Mouse (Mus musculus) adrenal gland, adult 8-10 months (tissue): Measurements from ENCODE around the gene Hlf. TPM values are rescaled to one million over a fixed set of nuclear protein-coding genes. Genes with fewer than 3 reads are reported as not detected.

Experiments used
- DNase-seq: peaks from one replicate; pipeline ENCODE4 v3.0.0; 2022
- total RNA-seq, 4 experiments: library from RNA; stranded (reverse); gene quantifications; 2 replicates each; pipeline ENCODE4 v1.2.4; 2022

Gene Hlf
- total RNA-seq, 4 experiments from 2014 or later: 15.5 to 22.7 (median 18.1) TPM

- no peak for DNase-seq
These were observed 19.9 kb downstream of the Hlf start for GRCm38 (mm10) chr11:90370789-90371291.

DNA sequence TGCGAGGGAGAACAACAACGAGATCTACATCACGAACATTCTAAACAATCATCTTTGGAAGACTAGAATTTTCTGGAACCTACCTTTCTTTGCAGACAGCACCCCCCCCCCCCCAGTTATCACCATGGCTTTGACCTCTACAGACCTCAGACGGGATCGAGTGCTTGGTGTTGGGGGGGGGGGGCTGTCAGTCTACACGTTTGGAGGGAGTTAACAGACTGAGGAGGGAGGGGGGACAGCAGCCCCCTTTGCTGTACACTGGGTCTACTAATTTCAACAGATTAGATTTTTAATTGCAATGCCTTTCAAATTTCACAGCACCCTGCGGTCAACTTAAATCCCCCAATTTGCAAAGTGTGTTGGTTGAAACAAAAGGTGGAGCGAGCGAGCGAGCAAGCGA is 20.3 kb downstream of the Hlf start:
- DNase-seq: no peak

GRCm38 (mm10) chr11:90369605-90370004 is 21.1 kb downstream of the Hlf start:
- peak; percentile 85 for DNase-seq

GRCm38 (mm10) chr11:90369115-90369514 is 21.6 kb downstream of the Hlf start:
- no peak for DNase-seq

GRCm38 (mm10) chr11:90367894-90368860 is 22.5 kb downstream of the Hlf start:
- DNase-seq: no peak

- no peak for DNase-seq
These were observed 25.8 kb downstream of the Hlf start for GRCm38 (mm10) chr11:90364865-90365264.

GRCm38 (mm10) chr11:90363821-90364497 is 26.7 kb downstream of the Hlf start:
- DNase-seq: peak; percentile 53

DNA sequence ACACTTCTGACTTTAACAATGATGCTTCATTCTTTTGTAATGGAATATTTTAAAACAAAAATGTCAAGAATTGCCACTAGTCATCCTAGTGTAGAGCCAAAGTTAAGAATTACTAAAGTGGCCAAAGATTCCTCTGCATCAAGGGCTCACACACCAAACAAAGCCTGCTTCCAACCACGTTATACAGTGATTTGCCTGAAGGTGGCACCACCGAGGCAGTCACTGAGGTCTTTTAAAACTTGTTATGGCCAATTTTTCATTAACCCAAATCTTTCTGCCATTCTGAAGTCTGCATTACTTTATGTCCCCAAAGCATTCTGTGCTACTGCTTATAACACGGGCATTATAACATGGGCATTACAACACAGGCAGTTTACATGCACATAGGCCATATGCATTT is 27.3 kb downstream of the Hlf start:
- no peak for DNase-seq

DNA sequence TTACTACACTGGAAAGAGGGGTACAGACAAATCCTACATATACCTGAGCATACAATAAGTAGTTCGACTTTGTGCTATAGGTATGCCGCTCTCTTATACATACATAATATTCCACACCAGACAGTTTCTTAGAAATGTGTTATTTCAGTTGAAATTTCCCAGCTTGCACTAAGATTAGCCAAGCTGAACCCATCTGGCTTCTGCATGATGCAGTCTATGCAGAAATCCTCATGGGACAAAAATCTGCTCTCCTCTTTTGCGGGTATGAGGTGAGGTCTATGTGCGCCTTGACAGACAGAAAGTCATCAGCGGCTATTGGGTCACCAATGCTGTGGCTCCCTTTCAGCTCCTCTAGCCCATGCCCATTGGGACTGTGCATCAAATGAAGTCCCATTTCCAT is 30.2 kb downstream of the Hlf start:
- no peak for DNase-seq

DNA sequence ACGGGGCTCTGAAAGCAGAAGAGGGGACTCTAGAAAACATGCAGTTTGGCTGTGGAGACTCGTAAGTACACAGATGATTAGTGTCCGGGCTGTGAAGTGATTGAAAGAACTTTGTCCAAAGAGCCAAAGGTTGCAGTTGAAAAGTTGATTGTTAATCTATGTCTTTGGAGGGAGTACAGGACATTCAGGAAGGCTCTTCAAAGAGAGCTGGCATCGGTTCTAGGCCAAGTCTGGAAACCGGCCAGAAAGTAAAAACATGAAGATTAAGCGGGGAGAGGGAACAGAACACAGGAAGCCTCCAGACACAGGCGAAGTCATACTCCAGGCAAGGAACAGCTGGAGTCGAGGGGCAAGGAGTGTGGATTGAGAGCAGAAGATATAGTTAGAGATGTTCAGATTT is 32.6 kb downstream of the Hlf start:
- no peak for DNase-seq

DNA sequence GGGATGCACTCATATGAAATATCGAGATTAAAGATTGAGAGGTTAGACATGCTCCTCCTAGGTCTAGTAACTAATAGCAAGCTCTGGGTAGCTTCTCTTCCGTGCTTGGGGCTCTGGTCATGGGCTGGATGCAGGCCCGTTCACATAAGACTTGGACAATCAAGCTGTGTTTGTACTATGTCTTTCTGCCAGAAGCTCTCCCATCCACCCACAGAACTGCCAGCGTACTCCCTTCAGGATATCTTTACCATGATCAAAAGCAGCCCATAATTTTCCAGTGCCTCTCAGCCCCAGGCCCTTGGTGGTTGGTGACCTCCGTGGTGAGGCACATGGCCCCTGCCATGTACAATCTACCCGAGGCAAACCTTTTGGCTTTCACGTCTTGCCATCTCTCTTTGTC is 33.3 kb downstream of the Hlf start:
- DNase-seq: no peak

DNA sequence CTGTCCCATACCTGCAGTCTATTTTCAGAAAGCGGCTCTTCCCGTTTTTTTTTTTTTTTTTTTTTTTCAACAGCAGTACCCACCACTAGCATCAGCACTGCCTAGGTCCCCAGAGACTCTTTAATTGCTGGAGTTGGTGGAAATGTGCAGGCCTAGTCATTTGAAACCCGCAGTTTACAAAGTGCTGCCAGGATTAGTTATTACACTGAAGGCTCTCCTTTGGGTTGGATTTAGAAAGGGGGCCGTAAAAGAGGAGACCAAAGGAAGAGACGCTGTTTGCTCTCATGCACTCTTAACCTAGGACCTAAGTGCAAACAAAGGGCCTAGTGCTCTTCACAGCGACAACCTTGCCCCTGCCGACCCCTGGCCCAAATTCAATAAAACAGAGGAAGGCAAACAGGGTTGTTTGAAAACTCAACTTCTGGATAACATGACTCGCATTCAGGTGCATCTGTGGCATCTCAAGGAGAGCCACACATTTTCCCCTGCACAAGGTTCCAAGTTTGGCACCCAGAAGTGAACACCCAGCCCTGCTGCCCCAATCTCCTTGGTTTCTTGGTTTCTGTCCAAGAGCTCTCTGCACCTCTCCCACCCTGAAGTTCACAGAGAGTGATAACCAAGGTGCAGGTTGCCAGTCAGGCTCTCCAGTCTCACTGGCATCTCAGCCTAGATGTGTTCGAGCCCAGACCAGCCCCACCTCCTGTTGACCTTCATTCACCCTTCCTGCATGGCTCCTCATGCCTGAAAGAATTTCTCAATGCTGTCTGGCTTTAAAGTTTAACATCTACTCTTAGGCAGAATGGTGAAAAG is 34.0 kb downstream of the Hlf start:
- no peak for DNase-seq

GRCm38 (mm10) chr11:90356036-90356435 is 34.7 kb downstream of the Hlf start:
- DNase-seq: no peak

DNA sequence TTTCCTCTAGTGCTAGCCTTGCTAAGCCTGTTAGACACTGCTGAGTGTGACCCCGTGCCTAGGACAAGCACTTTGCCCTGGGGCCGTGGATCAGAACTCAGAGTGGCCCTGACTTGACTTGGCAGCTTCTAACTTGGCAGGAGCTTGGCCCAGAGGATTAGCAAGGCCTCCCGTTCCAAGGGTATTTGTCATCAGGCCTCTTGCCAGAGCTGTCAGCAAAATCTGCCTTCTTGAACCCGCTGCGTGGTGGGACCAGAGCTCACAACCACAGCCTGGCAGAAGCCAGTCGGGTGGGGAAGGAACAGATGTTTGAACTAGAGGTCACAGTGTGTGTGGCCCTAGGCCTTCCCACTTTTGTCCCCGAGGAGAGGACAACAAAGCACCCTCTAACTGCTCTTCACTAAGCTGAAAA is 35.4 kb downstream of the Hlf start:
- peak; percentile 92 for DNase-seq

GRCm38 (mm10) chr11:90352696-90353095 is 38.0 kb downstream of the Hlf start:
- DNase-seq: no peak

DNA sequence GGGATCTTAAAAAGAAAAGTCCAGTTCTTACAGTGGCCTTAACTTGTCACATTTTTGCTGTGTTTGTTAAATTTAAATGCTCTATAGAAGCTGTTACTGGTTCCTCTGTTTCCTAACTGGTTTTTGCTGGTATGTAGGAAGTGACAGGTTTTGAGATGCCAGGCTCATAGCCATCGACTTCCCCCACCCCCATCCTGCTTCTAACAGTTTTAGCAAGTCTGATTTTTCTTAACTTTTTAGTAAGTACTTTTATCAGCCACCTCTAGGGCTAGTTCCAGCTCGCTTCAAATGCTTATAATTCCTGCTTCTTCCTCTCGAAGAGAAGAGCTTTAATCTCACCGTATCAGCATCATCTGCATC is 40.6 kb downstream of the Hlf start:
- DNase-seq: no peak

- DNase-seq: no peak
These were observed 41.1 kb downstream of the Hlf start for GRCm38 (mm10) chr11:90349486-90350152.

GRCm38 (mm10) chr11:90347667-90348459 is 42.8 kb downstream of the Hlf start:
- no peak for DNase-seq

- DNase-seq: no peak
These were observed 44.9 kb downstream of the Hlf start for GRCm38 (mm10) chr11:90345746-90346145.

- no peak for DNase-seq
These were observed 47.8 kb downstream of the Hlf start for GRCm38 (mm10) chr11:90342858-90343257.

- DNase-seq: no peak
These were observed 48.4 kb downstream of the Hlf start for GRCm38 (mm10) chr11:90342267-90342666.
